Mouse (Mus musculus) monocyte, adult 59 days (primary cell): ENCODE data around the gene Bmp2k. TPM values are rescaled to one million over a fixed set of nuclear protein-coding genes. Genes with fewer than 3 reads are reported as not detected.

Experiments
- total RNA-seq, 2 experiments: library from RNA; stranded (reverse); gene quantifications; one replicate each; pipeline ENCODE4 v1.2.4; 2023

Gene Bmp2k
- 10 to 100 TPM; 37.9 to 40.2 TPM for total RNA-seq

GRCm38 (mm10) chr5:96997310-96997801, at the start of gene Bmp2k:
TSS of gene Bmp2k (plus strand) at chr5:96997689.

DNA sequence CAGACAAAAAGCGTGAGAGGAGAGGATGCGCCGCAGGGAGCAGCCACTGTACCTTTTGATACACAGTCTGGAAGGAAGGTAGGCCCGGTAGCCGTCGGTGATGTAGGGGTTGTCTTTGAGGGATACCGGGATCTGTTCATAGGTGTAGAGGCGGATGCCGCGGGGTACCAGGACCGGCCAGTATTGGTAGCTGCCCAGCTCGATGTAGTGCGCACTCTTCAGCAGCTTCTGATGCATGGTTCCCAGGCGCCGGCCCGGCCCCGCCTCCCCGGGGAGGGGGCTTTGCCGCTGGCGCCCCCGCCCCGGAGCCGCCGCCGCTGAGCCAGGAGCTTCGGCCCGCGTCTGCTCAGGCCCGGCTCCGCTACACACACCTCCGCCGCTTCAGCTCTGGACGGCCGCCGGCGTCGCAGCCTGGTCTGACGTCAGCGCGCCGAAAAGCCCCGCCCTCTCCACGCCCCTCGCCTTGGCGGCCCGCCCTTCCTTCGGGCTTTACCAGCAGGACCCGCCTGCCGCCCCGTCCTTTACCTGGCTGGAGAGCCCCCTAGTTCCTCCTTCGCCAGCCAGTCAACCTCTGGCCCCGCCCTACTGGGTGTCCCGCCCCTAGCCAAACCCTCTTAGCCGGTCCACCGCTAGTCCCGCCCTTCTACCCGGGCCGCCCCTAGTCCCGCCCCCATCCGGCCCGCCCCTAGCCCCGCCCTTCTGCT, 113.9 kb downstream of the Bmp2k start, which contains the start of gene Paqr3:
TSS of gene Paqr3 (minus strand) at position 390 of the 704 bp plus-strand sequence.

Other genes starting within 250 kb of the Bmp2k start
- 10 to 100 TPM; 28.8 to 54.7 TPM for gene Anxa3, start 204.3 kb upstream of the Bmp2k start, total RNA-seq
- 10 to 100 TPM; 13.0 to 15.3 TPM for gene Paqr3, start 113.9 kb downstream of the Bmp2k start, total RNA-seq